Mouse (Mus musculus) left cerebral cortex, postnatal 14 days (tissue): Measurements from ENCODE around the gene Dpp4. TPM values are rescaled to one million over a fixed set of nuclear protein-coding genes. Genes with fewer than 3 reads are reported as not detected.
A peak's percentile ranks its signal among the peaks of the same experiment; 100 is the strongest.

ENCODE experiments used
- DNase-seq, 2 experiments: peaks; one replicate each; pipeline ENCODE4 v3.0.0; 2021 to 2022; ENCODE audit warnings: low spot score in 2 of 2, mixed read lengths in 1 of 2
- intact Hi-C: fragments of 180-260 bp; cut with DNase I; formaldehyde crosslinking; loops from one replicate; pipeline ENCODE4 v1.15.1; 2025
- total RNA-seq, 2 experiments: library from RNA; stranded (reverse); gene quantifications; 2 replicates each; pipeline ENCODE4 v1.2.3; 2021

The Dpp4 gene
- total RNA-seq, 2 experiments from 2014 or later: 3.4 TPM

DNA sequence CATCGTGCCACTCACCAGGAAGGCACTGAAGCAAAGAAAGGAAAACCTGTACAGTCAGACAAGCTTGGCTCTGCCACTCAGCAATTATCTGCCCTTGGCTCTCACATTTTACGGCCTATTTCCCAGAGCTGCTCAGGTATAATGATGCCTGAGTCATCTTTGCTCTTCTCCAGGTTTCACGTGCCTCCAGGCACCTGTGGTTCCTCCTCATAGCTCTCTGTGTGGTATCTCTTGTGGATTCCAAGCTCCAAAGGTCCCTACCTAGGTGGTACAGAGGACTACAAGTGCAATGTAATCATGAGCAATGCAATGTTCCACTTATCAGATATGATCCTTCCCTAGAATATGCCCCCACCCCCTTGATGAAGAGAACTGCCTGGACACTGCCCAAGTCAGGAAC, 8.0 kb upstream of the Dpp4 start:
- intact Hi-C loops: no loop called here

DNA sequence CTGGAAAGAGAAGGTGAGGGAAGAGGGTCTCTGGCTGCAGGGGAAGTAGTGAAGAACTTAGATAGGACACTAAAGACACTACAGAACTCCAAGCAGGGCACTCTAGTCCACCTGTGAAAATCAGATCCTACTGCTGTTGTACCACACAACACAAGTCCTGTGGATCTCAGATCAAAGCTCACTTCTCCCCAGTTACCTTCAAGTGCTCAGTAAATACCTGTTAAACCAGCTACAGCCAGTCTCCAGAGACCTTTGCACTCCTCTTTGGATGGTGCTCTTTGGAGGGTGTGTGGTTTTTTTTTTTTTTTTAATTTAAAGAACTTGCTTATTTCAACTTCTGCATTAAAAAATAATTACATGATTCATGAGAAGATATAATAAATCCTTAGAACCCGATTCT, 5.2 kb upstream of the Dpp4 start:
- DNase-seq: no peak
- intact Hi-C loops: no loop called here

More for the DNA sequence above, 8.0 kb upstream of the Dpp4 start:
- DNase-seq: no peak

DNA sequence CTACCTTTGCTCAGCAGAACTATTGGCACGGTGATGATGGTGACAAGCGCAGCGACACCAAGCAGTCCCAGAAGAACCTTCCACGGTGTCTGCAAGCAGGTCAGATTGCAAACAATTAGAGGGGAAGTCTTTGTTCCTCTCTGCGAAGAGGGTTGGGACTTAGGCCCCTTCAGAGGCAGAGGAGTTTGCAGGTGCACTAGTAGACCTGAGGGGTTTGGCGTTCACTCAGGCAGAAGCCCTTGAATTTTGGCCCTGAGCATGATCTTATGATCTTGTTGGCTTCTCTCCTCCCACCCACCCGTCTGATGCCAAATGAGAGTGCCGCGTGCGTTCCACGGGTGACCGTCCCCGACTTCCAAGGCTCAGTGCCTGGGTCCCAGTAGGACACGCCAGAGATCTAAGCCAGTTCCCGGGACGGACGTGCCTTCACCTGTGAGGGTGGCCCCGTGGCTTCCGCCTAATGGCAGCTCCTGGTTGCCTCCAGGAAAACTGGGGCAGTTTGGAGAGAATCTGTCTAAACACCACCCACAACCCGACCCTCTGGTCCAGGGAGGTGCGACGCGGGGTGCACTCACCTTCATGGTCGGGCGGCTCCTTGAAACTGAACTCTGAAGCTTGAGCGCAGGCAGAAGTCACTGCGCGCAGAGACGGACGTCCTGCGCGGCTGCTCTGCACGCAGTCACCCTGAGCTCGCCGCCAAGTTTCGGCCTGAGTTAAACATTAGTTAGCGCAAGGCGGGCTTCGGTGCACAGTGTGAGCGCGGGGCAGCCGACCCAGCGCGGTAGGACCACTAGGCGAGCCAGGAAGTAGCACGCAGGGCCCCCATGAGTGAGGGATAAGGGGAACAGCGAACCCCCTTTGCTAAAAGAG, 585 bp downstream of the Dpp4 start:
- intact Hi-C loops: no loop called here
- peak in 1 of 2 experiments; percentile 7 for DNase-seq

DNA sequence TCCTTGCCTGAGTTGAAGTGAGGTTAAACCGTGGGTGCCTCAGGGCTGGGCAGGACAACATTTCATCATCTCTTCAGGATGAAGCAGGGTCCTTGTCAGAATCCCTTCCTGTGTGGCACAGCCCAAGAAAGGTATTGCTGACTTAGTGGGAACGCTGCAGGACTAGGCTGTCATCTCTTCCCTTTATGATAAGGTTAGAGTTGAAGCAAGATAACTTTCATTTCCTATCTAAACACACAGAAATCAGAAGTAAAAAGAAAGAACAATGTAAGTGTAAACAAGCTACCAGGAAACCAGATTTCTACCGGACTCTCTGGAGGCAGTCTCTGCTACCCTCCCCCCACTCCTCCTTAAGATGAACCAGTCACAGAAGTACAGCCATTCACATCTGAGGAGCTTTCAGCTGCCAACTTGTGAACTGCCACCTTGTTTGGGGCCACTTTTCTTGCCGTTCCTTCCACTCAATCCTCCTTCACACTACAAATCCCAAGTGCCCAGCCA, 3.3 kb downstream of the Dpp4 start:
- DNase-seq: no peak
- intact Hi-C loops: no loop called here

DNA sequence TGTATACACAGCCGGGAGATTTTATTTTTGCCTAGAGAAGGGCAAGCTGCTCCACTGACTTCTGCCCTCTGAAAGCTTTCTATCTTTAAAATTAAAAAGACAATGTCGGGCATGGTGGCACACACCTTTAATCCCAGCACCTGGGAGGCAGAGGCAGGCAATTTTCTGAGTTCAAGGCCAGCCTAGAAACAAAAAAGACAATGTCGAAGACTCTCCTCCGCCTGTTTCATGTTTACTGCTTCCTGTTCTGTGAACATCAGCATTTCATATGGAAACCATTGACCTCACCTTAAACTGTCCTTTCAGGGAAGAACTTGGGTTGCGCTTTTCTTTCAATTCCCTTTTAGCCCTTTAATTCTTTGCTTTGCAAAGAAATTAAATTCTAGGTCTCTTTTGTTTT, 3.8 kb downstream of the Dpp4 start:
- no peak for DNase-seq
- intact Hi-C loops: no loop called here

DNA sequence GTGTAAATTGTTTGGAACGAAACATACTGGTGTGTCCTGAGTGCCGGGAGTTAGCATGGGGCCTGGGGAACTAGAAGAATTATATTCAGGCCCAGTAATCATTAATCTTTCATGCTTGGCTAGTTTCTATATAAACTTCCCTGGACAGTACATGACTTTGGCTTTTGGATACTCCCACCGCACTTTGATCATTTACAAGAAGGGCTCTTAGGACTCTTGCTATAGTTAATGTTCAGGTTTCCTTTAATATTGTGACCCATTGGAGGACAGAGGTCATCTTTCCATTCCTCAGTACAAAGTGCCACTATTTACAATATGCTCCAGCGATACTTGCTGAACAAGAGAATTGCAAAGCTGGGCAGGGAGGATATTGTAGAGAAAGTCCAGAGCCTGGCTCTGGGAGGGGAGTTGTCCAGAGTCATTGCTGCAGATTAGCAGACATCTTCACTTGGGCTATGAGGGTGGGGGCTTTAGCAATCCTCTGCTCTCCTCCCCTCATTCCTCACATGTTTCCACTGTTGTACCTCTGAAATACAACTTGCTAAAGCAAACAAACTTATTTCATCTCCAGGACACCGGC, 8.4 kb downstream of the Dpp4 start:
- intact Hi-C loops: no loop called here

DNA sequence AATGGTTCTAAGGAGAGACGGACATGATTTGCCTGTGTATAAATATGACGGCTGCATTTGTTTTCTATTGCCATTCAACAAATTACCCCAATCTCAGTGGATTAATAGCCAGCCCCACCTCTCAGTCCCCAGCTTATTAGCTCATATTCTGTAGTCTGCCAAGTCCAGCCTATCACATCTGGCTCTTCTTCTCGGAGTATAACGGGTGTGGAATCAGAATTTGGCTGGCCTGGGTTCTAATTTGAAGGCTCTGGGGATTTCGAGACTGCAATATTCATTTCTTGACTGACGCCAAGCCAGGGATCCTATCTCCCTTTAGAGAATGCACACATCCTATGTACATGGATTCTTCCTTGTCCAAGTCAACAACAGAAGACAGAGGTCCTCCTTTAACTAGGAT, 11.0 kb downstream of the Dpp4 start:
- intact Hi-C loops: no loop called here
- DNase-seq: no peak

More for the DNA sequence above, 8.4 kb downstream of the Dpp4 start:
- DNase-seq: no peak

DNA sequence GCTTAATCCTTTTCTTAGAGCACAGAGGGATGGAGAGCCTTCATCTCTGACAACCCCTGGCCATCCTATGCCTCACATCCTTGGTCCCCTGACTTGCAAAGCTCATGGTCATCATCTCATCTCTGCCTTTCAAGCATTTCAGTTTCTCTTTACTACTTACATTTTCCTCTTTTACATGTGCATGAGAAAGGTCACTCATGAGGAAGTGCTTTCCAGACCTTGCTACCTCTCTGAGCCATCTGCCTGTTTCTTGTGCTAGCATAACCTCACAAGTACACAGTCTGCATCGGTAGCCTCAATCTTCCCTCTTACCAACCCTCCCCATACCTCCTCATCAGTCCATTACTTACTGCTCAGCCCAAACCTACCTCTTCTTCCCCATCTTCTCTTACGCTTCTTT, 12.2 kb downstream of the Dpp4 start:
- intact Hi-C loops: no loop called here
- DNase-seq: no peak

DNA sequence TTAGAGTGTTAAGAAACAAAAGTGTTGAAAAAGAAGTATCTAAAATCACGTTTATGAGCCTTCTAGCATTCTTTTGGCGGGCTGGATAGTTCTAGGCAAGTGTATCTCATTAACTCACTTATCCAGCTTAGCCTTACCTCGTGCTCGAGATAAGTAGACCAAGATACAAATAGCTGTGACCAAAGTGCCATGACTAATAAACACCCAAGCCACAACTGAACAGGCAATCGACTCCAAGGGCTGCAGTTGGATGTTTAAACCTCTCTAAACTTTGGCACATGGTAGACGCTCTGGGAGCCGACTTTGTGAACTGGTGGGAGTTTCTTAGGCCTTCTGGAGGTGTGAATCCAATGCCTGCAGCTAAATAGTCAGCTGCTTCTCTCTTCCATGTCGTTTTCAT, 12.7 kb downstream of the Dpp4 start:
- intact Hi-C loops: no loop called here
- no peak for DNase-seq

DNA sequence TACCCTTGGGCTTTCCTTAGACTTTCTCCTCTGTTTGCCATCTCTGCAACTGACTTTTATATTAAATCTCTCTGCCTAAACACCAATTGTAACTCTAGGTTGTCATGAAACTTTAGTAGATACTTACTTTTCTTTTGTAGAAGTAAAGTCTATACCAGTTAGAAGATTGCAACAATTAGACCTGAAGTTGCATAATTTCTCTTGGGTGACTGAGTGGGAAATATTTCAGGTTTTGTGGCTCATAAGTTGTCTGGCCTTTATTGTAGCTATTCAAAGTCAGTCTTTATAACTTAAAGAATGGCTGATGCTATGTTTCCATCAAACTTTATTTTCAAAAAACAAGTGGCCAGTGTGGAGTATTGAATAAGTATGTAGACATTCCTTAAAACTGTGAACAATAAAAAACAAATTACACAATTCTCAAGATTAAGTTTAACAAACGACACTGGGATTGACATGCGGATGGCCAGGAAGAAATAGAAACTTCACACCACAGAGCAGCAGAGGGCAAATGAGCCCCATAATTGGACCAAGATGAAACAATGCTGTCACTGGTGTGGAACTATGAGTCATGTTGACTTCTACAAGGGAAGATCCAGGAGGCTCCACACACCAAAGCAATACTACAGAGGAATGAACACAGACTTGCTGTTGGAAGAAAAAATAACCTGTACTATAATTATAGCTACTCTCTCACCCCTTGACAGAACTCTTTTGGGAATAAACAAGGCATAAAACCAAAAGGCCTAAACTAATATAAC, 13.7 kb downstream of the Dpp4 start:
- intact Hi-C loops: no loop called here
- DNase-seq: no peak

DNA sequence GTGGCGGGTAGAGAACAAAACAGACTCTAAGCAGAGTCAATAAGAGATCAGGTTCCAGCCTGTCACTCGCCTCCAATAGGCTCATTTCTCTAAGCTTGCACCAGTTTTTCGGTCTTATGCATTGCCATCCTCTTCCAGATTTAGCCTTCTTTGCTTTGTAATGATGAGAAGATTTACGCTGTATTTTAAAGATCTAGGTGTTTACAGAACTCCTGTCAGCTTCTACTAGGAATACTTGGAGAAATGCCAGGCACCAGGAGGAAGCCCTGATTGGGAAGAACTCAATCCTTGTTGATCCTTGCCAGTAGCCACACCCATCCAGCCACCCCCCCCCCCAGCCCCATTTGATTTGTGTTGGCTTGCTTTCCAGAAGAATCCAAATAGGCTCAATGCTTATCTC, 14.4 kb downstream of the Dpp4 start:
- intact Hi-C loops: no loop called here

DNA sequence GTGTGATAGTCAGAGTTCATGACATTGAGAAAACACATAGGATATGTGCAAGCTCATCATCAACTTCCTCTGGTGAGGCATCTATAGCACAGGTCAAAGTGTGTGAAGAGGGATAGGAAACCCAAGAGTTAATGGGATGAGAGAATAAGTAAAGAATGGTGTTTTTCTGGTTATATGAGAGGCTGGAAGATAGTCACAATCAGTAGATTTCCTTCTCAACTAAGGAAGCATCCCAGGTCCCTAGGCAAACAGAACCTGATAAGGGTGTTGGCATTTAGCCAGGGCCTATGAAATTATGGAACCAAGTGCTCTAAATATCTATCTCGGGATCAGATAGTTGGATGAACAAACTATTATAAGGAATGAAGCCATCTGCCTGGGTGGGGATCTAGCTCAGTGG, 15.2 kb downstream of the Dpp4 start:
- no peak for DNase-seq
- intact Hi-C loops: no loop called here

More for the DNA sequence above, 14.4 kb downstream of the Dpp4 start:
- no peak for DNase-seq

DNA sequence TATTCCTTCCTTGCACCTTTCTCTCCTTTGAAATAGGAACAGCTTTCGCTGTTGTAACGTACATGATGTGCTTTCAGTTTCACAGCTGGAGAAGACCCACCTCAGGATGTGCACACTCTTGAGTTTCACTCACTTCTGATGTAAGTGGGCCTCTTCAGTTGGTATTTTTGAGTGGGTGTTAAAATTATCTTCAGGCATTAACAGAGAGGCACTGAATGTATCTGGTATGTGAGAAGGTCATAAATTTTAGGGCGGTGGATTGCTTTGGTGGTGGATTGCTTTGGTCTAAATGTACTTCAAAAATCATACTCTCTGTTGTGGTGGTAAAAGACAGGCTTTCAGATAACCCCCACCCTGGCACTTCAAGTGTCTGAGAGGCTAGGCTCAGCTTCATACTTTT, 17.2 kb downstream of the Dpp4 start:
- intact Hi-C loops: no loop called here

DNA sequence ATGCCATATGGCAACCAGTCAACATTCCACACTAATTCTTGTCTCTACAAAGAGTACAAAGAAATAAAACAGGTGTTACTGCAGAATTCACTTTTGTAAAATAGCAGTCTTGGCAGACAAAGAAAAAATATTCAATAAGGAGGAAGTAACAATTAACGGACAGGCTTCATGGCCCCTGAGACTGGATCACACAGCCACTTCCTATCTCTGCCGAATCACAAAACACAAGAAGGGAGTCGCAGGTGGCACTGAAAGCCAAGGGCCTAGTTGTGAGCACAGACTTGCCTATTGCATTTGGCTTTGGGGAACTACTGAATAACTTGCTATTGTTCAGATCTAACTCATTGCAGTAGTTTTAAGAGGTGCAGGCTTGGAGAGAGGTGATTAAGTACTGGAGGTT, 19.9 kb downstream of the Dpp4 start:
- intact Hi-C loops: no loop called here
- no peak for DNase-seq

More for the DNA sequence above, 17.2 kb downstream of the Dpp4 start:
- no peak for DNase-seq

DNA sequence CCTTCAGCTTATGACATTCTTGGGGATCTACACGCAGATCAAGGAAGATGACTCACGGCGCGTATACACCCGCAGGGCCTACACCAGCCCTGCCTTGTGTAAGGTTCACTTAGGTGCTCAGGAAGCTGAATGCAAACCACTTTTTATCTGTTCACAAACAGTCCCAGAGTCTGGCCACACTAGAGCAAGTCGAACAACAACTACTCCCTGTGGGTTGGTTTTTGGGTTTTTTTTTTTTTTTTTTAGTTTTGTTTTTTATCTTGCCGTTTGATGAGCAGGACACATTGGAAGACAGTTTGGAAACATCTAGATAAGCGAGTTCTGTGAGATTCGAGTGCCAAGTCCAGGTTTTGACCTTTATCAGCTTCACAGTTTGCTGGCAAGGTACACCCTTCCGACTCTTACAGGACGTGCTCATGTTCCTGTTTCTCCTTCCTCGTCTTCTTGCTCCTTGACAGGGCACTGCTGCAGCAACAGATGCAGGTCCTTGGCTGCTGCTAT, 21.0 kb downstream of the Dpp4 start:
- no peak for DNase-seq
- intact Hi-C loops: no loop called here

DNA sequence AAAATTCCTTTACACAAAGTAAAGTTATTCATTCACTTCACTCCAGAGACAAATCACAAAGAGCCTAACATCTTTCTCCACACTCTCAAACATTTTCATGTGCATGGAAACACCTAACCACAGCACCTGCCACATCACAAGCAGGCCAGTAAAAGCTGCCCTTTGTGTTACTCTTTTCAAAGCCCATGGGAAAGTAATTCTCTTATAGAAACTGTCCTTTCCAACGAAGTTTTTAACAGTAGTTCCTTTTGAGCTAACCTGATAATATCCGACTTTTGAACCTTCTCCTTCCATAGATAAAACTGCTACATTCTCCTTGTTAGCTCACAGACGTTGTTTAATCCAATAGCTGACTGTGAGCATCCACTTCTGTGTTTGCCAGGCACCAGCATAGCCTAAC, 21.7 kb downstream of the Dpp4 start:
- no peak for DNase-seq
- intact Hi-C loops: no loop called here

DNA sequence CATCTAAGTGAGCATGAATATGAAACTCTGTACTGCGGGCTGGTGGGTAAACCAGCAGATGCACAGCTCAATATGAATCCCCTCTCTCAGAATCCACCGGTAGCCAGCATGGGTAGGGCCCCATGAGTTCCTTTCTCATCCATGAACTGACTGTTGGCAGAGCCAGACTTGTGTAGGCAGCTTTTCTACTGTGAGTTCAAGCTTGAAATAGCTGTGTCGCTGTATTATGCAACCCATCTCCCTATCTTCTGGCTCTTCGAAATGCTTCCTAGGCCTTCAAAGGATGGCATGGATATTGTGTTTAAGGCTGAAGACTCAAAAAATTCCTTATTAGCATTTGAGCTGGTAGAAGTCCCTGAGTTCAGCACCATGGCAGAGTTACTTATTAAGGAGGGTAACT, 23.2 kb downstream of the Dpp4 start:
- no peak for DNase-seq
- intact Hi-C loops: no loop called here

DNA sequence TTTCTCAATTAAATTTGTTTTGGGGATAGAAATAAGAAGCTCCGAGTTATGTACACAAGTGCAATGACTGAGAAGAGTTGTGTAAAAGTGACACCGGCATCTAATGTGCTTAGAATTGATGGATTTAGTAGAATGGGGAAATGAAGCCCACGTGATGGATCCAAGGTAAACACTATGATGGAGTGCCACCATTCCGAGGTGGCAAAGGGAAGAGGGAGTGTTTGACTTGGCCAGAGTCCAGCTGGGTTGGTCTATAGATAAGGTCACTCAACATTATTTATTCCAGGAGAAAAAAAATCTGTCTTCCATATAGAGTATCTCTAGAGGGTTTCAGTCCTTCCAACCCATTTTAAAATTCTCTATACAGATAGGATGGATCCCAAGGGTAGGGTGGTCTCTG, 28.8 kb downstream of the Dpp4 start:
- intact Hi-C loops: no loop called here
- DNase-seq: no peak

DNA sequence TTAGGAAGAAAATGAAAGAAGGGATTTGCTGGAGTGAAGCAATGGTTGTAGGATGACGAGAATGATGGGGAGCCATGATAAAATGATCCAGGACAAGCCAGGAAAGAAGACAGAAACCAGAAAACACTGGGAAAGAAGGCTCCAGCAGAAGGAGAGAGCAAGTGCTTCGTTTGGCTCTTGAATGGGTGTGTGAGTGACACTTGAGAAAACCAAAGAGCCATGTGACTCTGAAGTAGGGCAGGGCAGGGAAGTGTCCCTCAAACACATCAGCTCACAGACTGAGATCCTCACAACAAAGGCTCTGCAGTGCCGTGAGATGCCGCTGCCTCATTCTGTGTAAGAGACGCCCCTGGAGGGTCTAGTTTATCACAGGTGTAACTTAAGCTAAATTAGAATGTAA, 29.6 kb downstream of the Dpp4 start:
- intact Hi-C loops: no loop called here
- no peak for DNase-seq

DNA sequence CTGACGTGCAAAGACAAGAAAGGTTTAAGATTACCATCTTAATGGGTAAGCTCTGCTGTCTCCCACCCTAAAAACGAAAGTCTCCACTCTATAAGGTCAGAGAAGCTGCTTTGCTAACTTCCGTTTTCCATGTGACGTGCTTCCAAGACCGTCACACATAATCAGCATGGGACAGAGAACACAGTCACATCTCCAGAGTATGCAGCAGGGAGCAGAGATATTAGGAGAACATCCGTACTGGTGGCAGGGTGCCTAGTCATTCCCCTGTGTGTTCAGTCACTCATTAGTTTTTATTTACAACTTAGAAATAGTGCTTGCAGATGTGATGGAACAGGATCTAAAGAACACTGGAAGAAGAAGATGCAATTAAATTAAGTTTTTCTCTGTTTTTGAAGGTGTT, 30.3 kb downstream of the Dpp4 start:
- intact Hi-C loops: no loop called here
- no peak for DNase-seq
